Mouse (Mus musculus): ENCODE results near the gene Ampd1.

DNA sequence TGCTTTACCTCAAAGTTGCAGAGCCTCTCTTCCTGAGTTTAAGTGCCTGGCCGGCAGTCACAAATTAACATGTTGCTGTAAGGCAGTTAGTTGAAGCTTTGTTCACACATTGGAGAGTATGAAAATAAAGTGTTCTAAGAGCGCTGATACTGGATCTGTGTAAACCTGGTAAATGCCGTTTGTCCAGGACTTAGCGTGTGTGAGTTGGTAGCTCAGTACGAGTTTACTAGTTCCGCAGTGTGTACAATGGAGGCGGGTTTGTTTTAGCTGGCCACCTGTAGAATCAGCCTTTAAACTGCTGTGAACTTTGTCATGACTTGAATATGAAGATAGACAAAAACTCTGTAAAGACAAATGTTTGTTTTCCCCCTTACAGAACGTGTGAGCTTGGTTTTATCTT, 6.9 kb upstream of the Ampd1 start:
- no peak for TF ChIP-seq CTCF (IDR thresholded peaks at IDR 0.05 in 2 of 3, conservative IDR thresholded peaks at IDR 0.05 in 1 of 3; ENCODE audit: control insufficient read depth in 1 of 3, insufficient read depth in 1 of 3, low read depth in 2 of 3, low read length in 3 of 3, poor library complexity in 1 of 3, severe bottlenecking in 1 of 3)
- no peak for TF ChIP-seq POLR2A (IDR thresholded peaks at IDR 0.05; ENCODE audit: control insufficient read depth in 1 of 2, insufficient read depth in 1 of 2, low read depth in 1 of 2, low read length in 2 of 2, poor library complexity in 1 of 2)
- no peak for TF ChIP-seq ZMIZ1 (IDR thresholded peaks at IDR 0.05; ENCODE audit: low read depth, low read length)
- no peak for TF ChIP-seq NELFE (IDR thresholded peaks at IDR 0.05; ENCODE audit: low read depth, low read length)
- no peak for TF ChIP-seq CHD2 (IDR thresholded peaks at IDR 0.05; ENCODE audit: low read length)
- no peak for TF ChIP-seq EP300 (IDR thresholded peaks at IDR 0.05; ENCODE audit: low read depth in 1 of 2, low read length in 2 of 2)
- TF ChIP-seq HCFC1 (IDR thresholded peaks at IDR 0.05; ENCODE audit: low read depth, low read length): no peak
